Mouse (Mus musculus): ENCODE data around the gene Dmc1. TPM values are rescaled to one million over a fixed set of nuclear protein-coding genes. Genes with fewer than 3 reads are reported as not detected.
A peak's percentile ranks its signal among the peaks of the same experiment; 100 is the strongest.

The Dmc1 gene
- total and polyA plus RNA-seq, 2 experiments from 2014 or later = 1.1 TPM

DNA sequence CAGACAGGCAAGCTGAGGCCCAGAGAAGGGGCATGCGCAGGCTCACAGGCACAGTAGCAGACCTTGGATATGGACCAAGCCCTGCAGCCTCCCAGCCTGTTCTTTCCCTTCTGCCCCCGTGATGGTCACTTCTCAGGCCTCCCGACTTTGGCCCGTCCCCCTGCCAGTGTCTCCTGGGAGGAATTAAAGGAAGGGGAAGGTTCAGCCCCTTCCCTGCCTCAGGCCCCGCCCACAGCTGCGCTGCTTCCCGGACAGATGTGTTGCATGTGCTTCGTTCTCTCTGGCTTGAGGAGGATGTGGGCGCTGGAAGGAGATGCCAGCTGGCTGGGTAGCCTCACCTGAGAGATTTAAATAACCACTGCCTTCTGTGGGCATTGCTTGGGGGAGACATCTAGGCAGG is 91.0 kb downstream of the Dmc1 start:
- 11% methylated on average over 9 of the region's 9 CpGs for WGBS
- Histone ChIP-seq H3K4me3 (ENCODE audit: low read depth, low read length) (no peak overlapping the region), H3K27me3 (ENCODE audit: insufficient read depth, low read length) (peaks cover 43% of the 10 kb centered on the region), H3K36me3 (ENCODE audit: insufficient read depth, low read length) (no peaks in the 10 kb centered on the region), H3K4me2 (ENCODE audit: low read depth, low read length, poor library complexity, severe bottlenecking) (no peak overlapping the region), H3K9ac (replicated peaks; ENCODE audit: low read length, poor library complexity, severe bottlenecking) (no peak overlapping the region), H3K9me3 (ENCODE audit: low read length) (no peaks in the 10 kb centered on the region), H3K27ac (ENCODE audit: low read depth, low read length) (no peak overlapping the region), H3K4me1 (ENCODE audit: insufficient read depth, low read length) (peaks cover 6% of the 10 kb centered on the region; the same call in 1 of the 2 replicates)
- DNase-seq (ENCODE audit: low spot score) = no peak
- no peak for ATAC-seq (ENCODE audit: low FRiP score)
- no peak for TF ChIP-seq CTCF (IDR thresholded peaks at IDR 0.05)

DNA sequence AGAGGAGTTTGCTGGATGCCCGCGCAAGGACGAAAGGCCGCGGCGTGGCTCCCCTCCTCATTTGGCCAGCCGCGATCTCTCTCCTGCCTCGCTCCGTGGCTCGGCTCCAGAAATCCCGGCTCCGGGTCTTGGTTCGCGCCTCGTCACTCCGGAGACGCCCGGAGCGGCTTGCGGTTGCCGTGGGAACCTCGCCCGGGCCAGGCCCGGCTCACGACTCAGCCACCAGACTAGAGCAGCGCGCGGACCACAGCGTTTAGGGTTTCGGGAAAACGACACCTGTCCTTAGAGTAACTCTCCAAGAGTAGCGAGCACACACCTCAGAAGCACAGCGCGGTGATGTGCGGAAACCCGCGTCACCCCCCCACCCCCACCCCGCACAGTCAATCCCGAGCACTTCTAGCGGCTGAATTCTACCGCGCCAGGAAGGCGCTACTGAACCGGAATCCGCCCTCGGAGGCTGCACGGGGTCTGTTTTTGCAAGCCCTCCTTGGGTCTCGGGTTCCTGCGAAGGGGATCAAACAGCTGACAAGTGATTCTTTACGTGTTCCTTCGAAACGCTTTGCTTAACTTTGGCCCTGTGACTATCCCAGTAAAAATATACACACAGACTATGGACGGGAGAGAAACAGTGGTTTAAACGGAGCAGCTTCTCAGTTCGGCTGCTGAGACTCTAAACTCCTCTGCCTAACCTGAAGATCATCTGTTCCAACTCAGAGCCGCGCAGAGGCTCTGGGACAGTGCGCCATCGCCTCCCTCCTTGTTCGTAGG is 93.2 kb downstream of the Dmc1 start:
- peak overlapping the region; percentile 71 for H3K4me2 ChIP-seq (ENCODE audit: low read depth, low read length, poor library complexity, severe bottlenecking)
- no peaks in the 10 kb centered on the region for H3K9me3 ChIP-seq (ENCODE audit: low read length)
- peaks cover 41% of the 10 kb centered on the region for H3K27me3 ChIP-seq (ENCODE audit: insufficient read depth, low read length)
- H3K36me3 ChIP-seq (ENCODE audit: insufficient read depth, low read length) = no peaks in the 10 kb centered on the region
- DNase-seq (ENCODE audit: low spot score) (peak; percentile 90), ATAC-seq (ENCODE audit: low FRiP score) (peak; percentile 82)
- H3K27ac ChIP-seq (ENCODE audit: low read depth, low read length) = no peak overlapping the region
- 1% methylated on average over 59 of the region's 61 CpGs for WGBS
- H3K9ac ChIP-seq (replicated peaks; ENCODE audit: low read length, poor library complexity, severe bottlenecking) = 0 out of 2 replicates have a peak overlapping the region, but pooled peaks have one; percentile 20
- H3K4me1 ChIP-seq (ENCODE audit: insufficient read depth, low read length) = peaks cover 6% of the 10 kb centered on the region; the same call in 1 of the 2 replicates
- peak overlapping the region; percentile 39 for H3K4me3 ChIP-seq (ENCODE audit: low read depth, low read length)
- TF ChIP-seq CTCF (IDR thresholded peaks at IDR 0.05) = peak; percentile 11; the same call in 1 of the 2 replicates

Small RNA genes within 50 kb of the gene (microRNA-seq; reads per million reads assigned to microRNA genes)
- not detected for gene Gm27903 (ENCODE audit: borderline number of aligned reads)

Other genes with a start within 250 kb of the Dmc1 start
- gene Tmem184b, start 201.5 kb downstream of the Dmc1 start, total RNA-seq (2014; rRNA removed) = 54.9 and 75.7 TPM in 2 replicates
- 30.1 and 33.3 TPM in 2 replicates for gene Tmem184b, start 201.5 kb downstream of the Dmc1 start, polyA plus RNA-seq (2015; fragmentation: Nextera tagmentation; extraction: Ambion mirVana)
- 378 and 384 TPM in 2 replicates for gene Csnk1e, start 149.5 kb downstream of the Dmc1 start, total RNA-seq (2014; rRNA removed)
- 153 and 195 TPM in 2 replicates for gene Csnk1e, start 149.5 kb downstream of the Dmc1 start, polyA plus RNA-seq (2015; fragmentation: Nextera tagmentation; extraction: Ambion mirVana)
- gene Kcnj4, start 99.9 kb downstream of the Dmc1 start, total RNA-seq (2014; rRNA removed) = 1.7 and 2.2 TPM in 2 replicates
- gene Kcnj4, start 99.9 kb downstream of the Dmc1 start, polyA plus RNA-seq (2015; fragmentation: Nextera tagmentation; extraction: Ambion mirVana) = 0.11 and 0.15 TPM in 2 replicates
- gene Kdelr3, start 88.7 kb downstream of the Dmc1 start, total RNA-seq (2014; rRNA removed) = 6.0 and 7.3 TPM in 2 replicates
- gene Kdelr3, start 88.7 kb downstream of the Dmc1 start, polyA plus RNA-seq (2015; fragmentation: Nextera tagmentation; extraction: Ambion mirVana) = 5.8 and 7.7 TPM in 2 replicates
- gene Ddx17, start 58.4 kb downstream of the Dmc1 start, total RNA-seq (2014; rRNA removed) = 302 and 436 TPM in 2 replicates
- 30.0 and 35.1 TPM in 2 replicates for gene Ddx17, start 58.4 kb downstream of the Dmc1 start, polyA plus RNA-seq (2015; fragmentation: Nextera tagmentation; extraction: Ambion mirVana)
- gene Fam227a, start 53.8 kb upstream of the Dmc1 start, total RNA-seq (2014; rRNA removed) = 12.1 and 18.1 TPM in 2 replicates
- gene Fam227a, start 53.8 kb upstream of the Dmc1 start, polyA plus RNA-seq (2015; fragmentation: Nextera tagmentation; extraction: Ambion mirVana) = 2.2 and 2.8 TPM in 2 replicates
- gene Cby1, start 54.1 kb upstream of the Dmc1 start, total RNA-seq (2014; rRNA removed) = 56.9 and 72.5 TPM in 2 replicates
- gene Cby1, start 54.1 kb upstream of the Dmc1 start, polyA plus RNA-seq (2015; fragmentation: Nextera tagmentation; extraction: Ambion mirVana) = 99.2 and 101 TPM in 2 replicates
- 161 and 180 TPM in 2 replicates for gene Tomm22, start 65.8 kb upstream of the Dmc1 start, total RNA-seq (2014; rRNA removed)
- gene Tomm22, start 65.8 kb upstream of the Dmc1 start, polyA plus RNA-seq (2015; fragmentation: Nextera tagmentation; extraction: Ambion mirVana) = 229 and 230 TPM in 2 replicates
- gene Josd1, start 82.8 kb upstream of the Dmc1 start, total RNA-seq (2014; rRNA removed) = 58.7 and 59.6 TPM in 2 replicates
- 16.8 and 17.7 TPM in 2 replicates for gene Josd1, start 82.8 kb upstream of the Dmc1 start, polyA plus RNA-seq (2015; fragmentation: Nextera tagmentation; extraction: Ambion mirVana)
- 76.1 and 99.3 TPM in 2 replicates for gene Gtpbp1, start 85.7 kb upstream of the Dmc1 start, total RNA-seq (2014; rRNA removed)
- gene Gtpbp1, start 85.7 kb upstream of the Dmc1 start, polyA plus RNA-seq (2015; fragmentation: Nextera tagmentation; extraction: Ambion mirVana) = 40.0 and 41.6 TPM in 2 replicates
- gene Sun2, start 137.4 kb upstream of the Dmc1 start, total RNA-seq (2014; rRNA removed) = 32.3 and 33.7 TPM in 2 replicates
- 2.8 and 3.1 TPM in 2 replicates for gene Sun2, start 137.4 kb upstream of the Dmc1 start, polyA plus RNA-seq (2015; fragmentation: Nextera tagmentation; extraction: Ambion mirVana)
- gene Dnal4, start 172.7 kb upstream of the Dmc1 start, total RNA-seq (2014; rRNA removed) = 40.8 and 44.0 TPM in 2 replicates
- 55.9 and 59.7 TPM in 2 replicates for gene Dnal4, start 172.7 kb upstream of the Dmc1 start, polyA plus RNA-seq (2015; fragmentation: Nextera tagmentation; extraction: Ambion mirVana)
- 254 and 288 TPM in 2 replicates for gene Nptxr, start 199.7 kb upstream of the Dmc1 start, total RNA-seq (2014; rRNA removed)
- 84.2 and 97.8 TPM in 2 replicates for gene Nptxr, start 199.7 kb upstream of the Dmc1 start, polyA plus RNA-seq (2015; fragmentation: Nextera tagmentation; extraction: Ambion mirVana)
- gene Npcd, start 229.1 kb upstream of the Dmc1 start, total RNA-seq (2014; rRNA removed) = 8.2 and 12.1 TPM in 2 replicates
- gene Npcd, start 229.1 kb upstream of the Dmc1 start, polyA plus RNA-seq (2015; fragmentation: Nextera tagmentation; extraction: Ambion mirVana) = 3.2 and 4.6 TPM in 2 replicates
- gene Cbx6, start 229.6 kb upstream of the Dmc1 start, total RNA-seq (2014; rRNA removed) = 109 and 118 TPM in 2 replicates
- 65.0 and 70.6 TPM in 2 replicates for gene Cbx6, start 229.6 kb upstream of the Dmc1 start, polyA plus RNA-seq (2015; fragmentation: Nextera tagmentation; extraction: Ambion mirVana)

Data from midbrain, postnatal 0 days (tissue).